Mouse (Mus musculus) G1E (cell line): ENCODE results near the gene Hrh1.

Experiments
- CTCF ChIP-seq: IDR thresholded peaks from 2 replicates; pipeline ENCODE4 v1.5.1; 2012; ENCODE audit warnings: low read depth, low read length, inconsistent platforms, mixed read lengths
- GATA1 ChIP-seq: IDR thresholded peaks from 2 replicates; pipeline ENCODE4 v1.6.1; 2012; ENCODE audit warnings: borderline replicate concordance, low read length, inconsistent platforms, mixed read lengths
- POLR2AphosphoS5 ChIP-seq: IDR thresholded peaks from 2 replicates; pipeline ENCODE4 v1.6.1; 2012; ENCODE audit warnings: low read depth, low read length, inconsistent platforms; ENCODE audit not compliant: insufficient replicate concordance

GRCm38 (mm10) chr6:114354635-114355034 is 43.1 kb upstream of the Hrh1 start:
- TF ChIP-seq CTCF (no peak), GATA1 (no peak), POLR2AphosphoS5 (no peak)
